Mouse (Mus musculus): ENCODE results near the gene Pfn1. TPM values are rescaled to one million over a fixed set of nuclear protein-coding genes. Genes with fewer than 3 reads are reported as not detected.

Pfn1 gene
- polyA plus RNA-seq, 1 experiment from 2014 or later: 825 TPM

- Histone ChIP-seq H3K9ac (replicated peaks) (peak overlapping the region; percentile 90), H3K9me3 (no peaks in the 10 kb centered on the region), H3K4me1 (replicated peaks) (peaks cover 64% of the 10 kb centered on the region), H3K27me3 (no peaks in the 10 kb centered on the region), H3K4me3 (replicated peaks) (peak overlapping the region; percentile 73), H3K27ac (no peak overlapping the region), H3K4me2 (replicated peaks) (peak overlapping the region; percentile 75), H3K36me3 (peaks cover 41% of the 10 kb centered on the region)
- no peak for ATAC-seq
- 77% methylated on average over 12 of the region's 12 CpGs for WGBS
Measured at GRCm38 (mm10) chr11:70652029-70652883, 2.2 kb downstream of the Pfn1 start.

- H3K4me1 ChIP-seq (replicated peaks): peaks cover 59% of the 10 kb centered on the region
- H3K36me3 ChIP-seq: peaks cover 41% of the 10 kb centered on the region
- no peaks in the 10 kb centered on the region for H3K27me3 ChIP-seq
- no peak overlapping the region for H3K4me2 ChIP-seq (replicated peaks)
- no peaks in the 10 kb centered on the region for H3K9me3 ChIP-seq
- H3K4me3 ChIP-seq (replicated peaks): no peak overlapping the region
- no peak for ATAC-seq
- WGBS: 86% methylated on average over 2 of the region's 2 CpGs
- H3K9ac ChIP-seq (replicated peaks): no peak overlapping the region
- no peak overlapping the region for H3K27ac ChIP-seq
Measured at GRCm38 (mm10) chr11:70651391-70651790, 3.1 kb downstream of the Pfn1 start.

- no peak for ATAC-seq
- no peaks in the 10 kb centered on the region for H3K27me3 ChIP-seq
- H3K9ac ChIP-seq (replicated peaks): no peak overlapping the region
- H3K4me2 ChIP-seq (replicated peaks): no peak overlapping the region
- WGBS: 84% methylated on average over 12 of the region's 12 CpGs
- H3K9me3 ChIP-seq: no peaks in the 10 kb centered on the region
- no peak overlapping the region for H3K4me3 ChIP-seq (replicated peaks)
- H3K4me1 ChIP-seq (replicated peaks): peaks cover 59% of the 10 kb centered on the region
- peaks cover 41% of the 10 kb centered on the region for H3K36me3 ChIP-seq
- no peak overlapping the region for H3K27ac ChIP-seq
Measured at GRCm38 (mm10) chr11:70650322-70651175, 3.9 kb downstream of the Pfn1 start.

- H3K4me3 ChIP-seq (replicated peaks): peak overlapping the region; percentile 72; the same call in 1 of the 2 replicates
- no peaks in the 10 kb centered on the region for H3K27me3 ChIP-seq
- ATAC-seq: no peak
- H3K27ac ChIP-seq: no peak overlapping the region
- no peaks in the 10 kb centered on the region for H3K9me3 ChIP-seq
- no peak overlapping the region for H3K9ac ChIP-seq (replicated peaks)
- H3K4me1 ChIP-seq (replicated peaks): peaks cover 61% of the 10 kb centered on the region
- WGBS: 88% methylated on average over 8 of the region's 8 CpGs
- peaks cover 52% of the 10 kb centered on the region for H3K36me3 ChIP-seq
- H3K4me2 ChIP-seq (replicated peaks): peak overlapping the region; percentile 98
Measured at GRCm38 (mm10) chr11:70649185-70649734, 5.2 kb downstream of the Pfn1 start.

- Histone ChIP-seq H3K4me3 (replicated peaks) (peak overlapping the region; percentile 72), H3K4me2 (replicated peaks) (peak overlapping the region; percentile 98), H3K9ac (replicated peaks) (peak overlapping the region; percentile 83), H3K4me1 (replicated peaks) (peaks cover 61% of the 10 kb centered on the region), H3K27ac (no peak overlapping the region), H3K36me3 (peaks cover 60% of the 10 kb centered on the region), H3K27me3 (no peaks in the 10 kb centered on the region), H3K9me3 (no peaks in the 10 kb centered on the region)
- ATAC-seq: no peak
- 89% methylated on average over 4 of the region's 4 CpGs for WGBS
Measured at GRCm38 (mm10) chr11:70648512-70648911, 5.9 kb downstream of the Pfn1 start.

- Histone ChIP-seq H3K4me3 (replicated peaks) (peak overlapping the region; percentile 72), H3K4me2 (replicated peaks) (peak overlapping the region; percentile 98), H3K27ac (peak overlapping the region; percentile 92), H3K27me3 (no peaks in the 10 kb centered on the region), H3K9ac (replicated peaks) (peak overlapping the region; percentile 83), H3K9me3 (no peaks in the 10 kb centered on the region), H3K36me3 (peaks cover 65% of the 10 kb centered on the region), H3K4me1 (replicated peaks) (peaks cover 56% of the 10 kb centered on the region)
- ATAC-seq: peak; percentile 35
- 4% methylated on average over 28 of the region's 28 CpGs for WGBS
Measured at GRCm38 (mm10) chr11:70647716-70648420, 6.6 kb downstream of the Pfn1 start.

GRCm38 (mm10) chr11:70646691-70647650, 7.5 kb downstream of the Pfn1 start, which contains the start of the genes Rnf167 and Slc25a11:
TSS of gene Rnf167 (plus strand) at chr11:70647235.
TSS of gene Slc25a11 (minus strand) at chr11:70647479.
- Histone ChIP-seq H3K36me3 (peaks cover 60% of the 10 kb centered on the region), H3K4me2 (replicated peaks) (peak within 1 kb of the TSS; percentile 98), H3K27me3 (no peaks in the 10 kb centered on the region), H3K4me3 (replicated peaks) (peak within 1 kb of the TSS; percentile 72), H3K9ac (replicated peaks) (peak within 1 kb of the TSS; percentile 92), H3K9me3 (no peaks in the 10 kb centered on the region), H3K27ac (peak within 1 kb of the TSS; percentile 92), H3K4me1 (replicated peaks) (peaks cover 47% of the 10 kb centered on the region)
- peak; percentile 88 for ATAC-seq
- under 1% methylated on average over 63 of the region's 63 CpGs for WGBS

GRCm38 (mm10) chr11:70646259-70646555, 8.2 kb downstream of the Pfn1 start:
- Histone ChIP-seq H3K4me1 (replicated peaks) (peaks cover 42% of the 10 kb centered on the region), H3K9me3 (no peaks in the 10 kb centered on the region), H3K4me3 (replicated peaks) (peak overlapping the region; percentile 72), H3K27me3 (no peaks in the 10 kb centered on the region), H3K4me2 (replicated peaks) (peak overlapping the region; percentile 90), H3K36me3 (peaks cover 53% of the 10 kb centered on the region), H3K9ac (replicated peaks) (peak overlapping the region; percentile 92), H3K27ac (peak overlapping the region; percentile 92)
- ATAC-seq: peak; percentile 10; the same call in 1 of the 2 replicates
- 25% methylated on average over 3 of the region's 3 CpGs for WGBS

- WGBS: 94% methylated on average over 12 of the region's 12 CpGs
- H3K27ac ChIP-seq: peak overlapping the region; percentile 92; the same call in 1 of the 2 replicates
Measured at GRCm38 (mm10) chr11:70645461-70646258, 8.8 kb downstream of the Pfn1 start.

GRCm38 (mm10) chr11:70644564-70645103, 9.8 kb downstream of the Pfn1 start:
- H3K4me2 ChIP-seq (replicated peaks): no peak overlapping the region
- no peaks in the 10 kb centered on the region for H3K27me3 ChIP-seq
- ATAC-seq: no peak
- no peak overlapping the region for H3K4me3 ChIP-seq (replicated peaks)
- peaks cover 37% of the 10 kb centered on the region for H3K4me1 ChIP-seq (replicated peaks)
- peaks cover 38% of the 10 kb centered on the region for H3K36me3 ChIP-seq
- no peak overlapping the region for H3K9ac ChIP-seq (replicated peaks)
- no peaks in the 10 kb centered on the region for H3K9me3 ChIP-seq
- no peak overlapping the region for H3K27ac ChIP-seq
- 97% methylated on average over 8 of the region's 8 CpGs for WGBS

More at GRCm38 (mm10) chr11:70645461-70646258, 8.8 kb downstream of the Pfn1 start:
- 0 out of 2 replicates have a peak, but pooled peaks have one; percentile 1 for ATAC-seq
- Histone ChIP-seq H3K9me3 (no peaks in the 10 kb centered on the region), H3K4me1 (replicated peaks) (peaks cover 39% of the 10 kb centered on the region), H3K4me2 (replicated peaks) (peak overlapping the region; percentile 90), H3K36me3 (peaks cover 48% of the 10 kb centered on the region), H3K4me3 (replicated peaks) (peak overlapping the region; percentile 72), H3K9ac (replicated peaks) (peak overlapping the region; percentile 92), H3K27me3 (no peaks in the 10 kb centered on the region)

All from midbrain, embryonic 13.5 days (tissue).